Mouse (Mus musculus): ENCODE measurements around the gene Aldh6a1. TPM values are rescaled to one million over a fixed set of nuclear protein-coding genes. Genes with fewer than 3 reads are reported as not detected.
A peak's percentile ranks its signal among the peaks of the same experiment; 100 is the strongest.

Aldh6a1 gene
- total RNA-seq (2015) (16.3 and 17.2 TPM in 2 replicates), total RNA-seq (2017) (9.1 and 12.0 TPM in 2 replicates)

- ATAC-seq (replicated peaks; ENCODE audit: poor library complexity): peak; percentile 91
These were observed at the start of gene Aldh6a1, which contains the start of gene Lin52 for GRCm38 (mm10) chr12:84450718-84451646. Gene Aldh6a1, minus strand, starts transcription at chr12:84451004. Gene Lin52, plus strand, starts transcription at chr12:84451422.

GRCm38 (mm10) chr12:84496795-84497194, 46.0 kb upstream of the Aldh6a1 start:
- ATAC-seq (replicated peaks; ENCODE audit: poor library complexity): peak; percentile 61

- ATAC-seq (replicated peaks; ENCODE audit: poor library complexity): no peak
These were observed 36.7 kb upstream of the Aldh6a1 start for GRCm38 (mm10) chr12:84487324-84488056.

- no peak for ATAC-seq (replicated peaks; ENCODE audit: poor library complexity)
These were observed 32.2 kb upstream of the Aldh6a1 start for GRCm38 (mm10) chr12:84482778-84483585.

- ATAC-seq (replicated peaks; ENCODE audit: poor library complexity): no peak
These were observed 30.4 kb upstream of the Aldh6a1 start for GRCm38 (mm10) chr12:84481251-84481650.

GRCm38 (mm10) chr12:84478937-84479336, 28.1 kb upstream of the Aldh6a1 start:
- no peak for ATAC-seq (replicated peaks; ENCODE audit: poor library complexity)

GRCm38 (mm10) chr12:84468701-84469100, 17.9 kb upstream of the Aldh6a1 start:
- peak; percentile 78 for ATAC-seq (replicated peaks; ENCODE audit: poor library complexity)

- no peak for ATAC-seq (replicated peaks; ENCODE audit: poor library complexity)
These were observed 12.1 kb upstream of the Aldh6a1 start for GRCm38 (mm10) chr12:84462856-84463255.

GRCm38 (mm10) chr12:84461416-84461815, 10.6 kb upstream of the Aldh6a1 start:
- ATAC-seq (replicated peaks; ENCODE audit: poor library complexity): no peak

GRCm38 (mm10) chr12:84459845-84460244, 9.0 kb upstream of the Aldh6a1 start:
- ATAC-seq (replicated peaks; ENCODE audit: poor library complexity): no peak

GRCm38 (mm10) chr12:84456911-84457310, 6.1 kb upstream of the Aldh6a1 start:
- no peak for ATAC-seq (replicated peaks; ENCODE audit: poor library complexity)

- ATAC-seq (replicated peaks; ENCODE audit: poor library complexity): no peak
These were observed 997 bp upstream of the Aldh6a1 start for GRCm38 (mm10) chr12:84451801-84452200.

GRCm38 (mm10) chr12:84450351-84450717, 470 bp downstream of the Aldh6a1 start:
- peak; percentile 3; the same call in 1 of the 2 replicates for ATAC-seq (replicated peaks; ENCODE audit: poor library complexity)

- no peak for ATAC-seq (replicated peaks; ENCODE audit: poor library complexity)
These were observed 917 bp downstream of the Aldh6a1 start for GRCm38 (mm10) chr12:84449887-84450286.

- no peak for ATAC-seq (replicated peaks; ENCODE audit: poor library complexity)
These were observed 2.6 kb downstream of the Aldh6a1 start for GRCm38 (mm10) chr12:84448181-84448580.

GRCm38 (mm10) chr12:84447386-84447785, 3.4 kb downstream of the Aldh6a1 start:
- ATAC-seq (replicated peaks; ENCODE audit: poor library complexity): no peak

GRCm38 (mm10) chr12:84442526-84442925, 8.3 kb downstream of the Aldh6a1 start:
- ATAC-seq (replicated peaks; ENCODE audit: poor library complexity): no peak

- no peak for ATAC-seq (replicated peaks; ENCODE audit: poor library complexity)
These were observed 12.1 kb downstream of the Aldh6a1 start for GRCm38 (mm10) chr12:84438697-84439096.

GRCm38 (mm10) chr12:84429825-84430224, 21.0 kb downstream of the Aldh6a1 start:
- no peak for ATAC-seq (replicated peaks; ENCODE audit: poor library complexity)

GRCm38 (mm10) chr12:84423990-84424389, 26.8 kb downstream of the Aldh6a1 start:
- no peak for ATAC-seq (replicated peaks; ENCODE audit: poor library complexity)

GRCm38 (mm10) chr12:84417605-84417922, 33.2 kb downstream of the Aldh6a1 start:
- ATAC-seq (replicated peaks; ENCODE audit: poor library complexity): no peak

Data from megakaryocyte progenitor cell, adult 5-6 weeks (primary cell).